Mouse (Mus musculus) ES-Bruce4 (cell line): Measurements from ENCODE around the gene A530032D15Rik.
"Not testable (repeated sequence)": the region's sequence is repeated elsewhere in the genome, so short reads cannot be mapped to it uniquely, and the experiment has no call there.

ENCODE experiments used
- CTCF ChIP-seq: IDR thresholded peaks from one replicate; pipeline ENCODE4 v1.8.1; 2011; ENCODE audit warnings: low read depth, low read length
- EP300 ChIP-seq: IDR thresholded peaks from 2 replicates; pipeline ENCODE4 v1.6.1; 2011; ENCODE audit warnings: low read depth, low read length; ENCODE audit not compliant: insufficient read depth
- POLR2A ChIP-seq: IDR thresholded peaks from one replicate; pipeline ENCODE4 v1.8.1; 2011; ENCODE audit warnings: low read length; ENCODE audit not compliant: insufficient read depth

- TF ChIP-seq CTCF, POLR2A, EP300: not testable (repeated sequence)
These were observed 45.5 kb upstream of the A530032D15Rik start for GRCm38 (mm10) chr1:85155151-85155550.
